Mouse (Mus musculus) thymus, adult 2 months (tissue): ENCODE data around the gene Insig1. TPM values are rescaled to one million over a fixed set of nuclear protein-coding genes. Genes with fewer than 3 reads are reported as not detected.

Experiments
- DNase-seq: peaks from one replicate; pipeline ENCODE4 v3.0.0; 2021
- H3K27ac ChIP-seq: fragments of 200-500 bp; 2 replicates; pipeline ENCODE4 v1.5.1; 2012; ENCODE audit warnings: low read length, control low read depth; ENCODE audit not compliant: control insufficient read depth, insufficient read depth
- H3K27me3 ChIP-seq: fragments of 200-500 bp; 2 replicates; pipeline ENCODE4 v1.6.1; 2012; ENCODE audit warnings: mild to moderate bottlenecking, low read length, moderate library complexity, mixed read lengths; ENCODE audit not compliant: control insufficient read depth, insufficient read depth
- H3K36me3 ChIP-seq: fragments of 200-500 bp; 2 replicates; pipeline ENCODE4 v1.6.1; 2012; ENCODE audit warnings: mild to moderate bottlenecking, low read length, moderate library complexity; ENCODE audit not compliant: control insufficient read depth, insufficient read depth
- H3K4me1 ChIP-seq: fragments of 200-500 bp; replicated peaks from 2 replicates; pipeline ENCODE4 v1.6.1; 2012; ENCODE audit warnings: low read length; ENCODE audit not compliant: control insufficient read depth, insufficient read depth
- H3K4me3 ChIP-seq: fragments of 200-500 bp; 2 replicates; pipeline ENCODE4 v1.5.1; 2012; ENCODE audit warnings: mild to moderate bottlenecking, low read length, control low read depth, moderate library complexity; ENCODE audit not compliant: control insufficient read depth, insufficient read depth
- CTCF ChIP-seq: fragments of 200-500 bp; IDR thresholded peaks from 2 replicates; pipeline ENCODE4 v1.5.1; 2012; ENCODE audit warnings: mild to moderate bottlenecking, control low read depth, low read length, moderate library complexity, borderline replicate concordance; ENCODE audit not compliant: control insufficient read depth, poor library complexity, insufficient read depth; ENCODE audit errors: extremely low read depth
- POLR2A ChIP-seq: fragments of 200-500 bp; IDR thresholded peaks from 2 replicates; pipeline ENCODE4 v1.6.1; 2012; ENCODE audit warnings: mild to moderate bottlenecking, low read length, control low read depth, moderate library complexity; ENCODE audit not compliant: control insufficient read depth, poor library complexity, insufficient read depth; ENCODE audit errors: extremely low read depth
- WGBS: fragments of 180-500 bp; shearing (Covaris S2); methylation state at CpG from one replicate; pipeline ENCODE4 v1.1.7; 2018; 5-methylcytosine and 5-hydroxymethylcytosine counted together
- polyA plus RNA-seq: library from polyadenylated mRNA; depleted of rRNA; stranded (reverse); fragments of >200 nt; gene quantifications from 2 replicates; pipeline ENCODE4 v1.2.3, GENCODE M21; 2012

Insig1 gene
- polyA plus RNA-seq, 1 experiment, result 39.6 TPM

GRCm38 (mm10) chr5:28061011-28061410 is 10.2 kb upstream of the Insig1 start:
- 88% methylated on average over 6 of the region's 6 CpGs for WGBS
- H3K27me3 ChIP-seq, result no peaks in the 10 kb centered on the region
- no peak for DNase-seq
- no peak for TF ChIP-seq CTCF
- TF ChIP-seq POLR2A, result no peak
- no peak overlapping the region for H3K27ac ChIP-seq
- H3K4me1 ChIP-seq, result peaks cover 9% of the 10 kb centered on the region; the same call in 1 of the 2 replicates
- H3K4me3 ChIP-seq, result no peak overlapping the region
- H3K36me3 ChIP-seq, result no peaks in the 10 kb centered on the region

- Histone ChIP-seq H3K4me3 (no peak overlapping the region), H3K27me3 (no peaks in the 10 kb centered on the region), H3K36me3 (no peaks in the 10 kb centered on the region), H3K4me1 (peaks cover 9% of the 10 kb centered on the region; the same call in 1 of the 2 replicates), H3K27ac (no peak overlapping the region)
- DNase-seq, result no peak
- no peak for TF ChIP-seq CTCF
- TF ChIP-seq POLR2A, result no peak
- WGBS, result 18% methylated on average over 3 of the region's 3 CpGs
Observed at GRCm38 (mm10) chr5:28063989-28064624, 7.1 kb upstream of the Insig1 start.

GRCm38 (mm10) chr5:28065275-28065674 is 5.9 kb upstream of the Insig1 start:
- H3K4me3 ChIP-seq, result no peak overlapping the region
- no peak for DNase-seq
- no peaks in the 10 kb centered on the region; the same call in 1 of the 2 replicates for H3K27me3 ChIP-seq
- WGBS, result 3% methylated on average over 4 of the region's 4 CpGs
- H3K36me3 ChIP-seq, result no peaks in the 10 kb centered on the region
- H3K4me1 ChIP-seq, result peaks cover 12% of the 10 kb centered on the region
- no peak overlapping the region for H3K27ac ChIP-seq
- TF ChIP-seq POLR2A, result no peak

- Histone ChIP-seq H3K27ac (no peak overlapping the region), H3K27me3 (no peaks in the 10 kb centered on the region; the same call in 1 of the 2 replicates), H3K4me3 (no peak overlapping the region), H3K36me3 (no peaks in the 10 kb centered on the region), H3K4me1 (peaks cover 13% of the 10 kb centered on the region)
- TF ChIP-seq POLR2A (no peak), CTCF (no peak)
- no peak for DNase-seq
- 95% methylated on average over 5 of the region's 5 CpGs for WGBS
Observed at GRCm38 (mm10) chr5:28066311-28066710, 4.9 kb upstream of the Insig1 start.

GRCm38 (mm10) chr5:28070149-28070827 is 875 bp upstream of the Insig1 start:
- 17% methylated on average over 9 of the region's 9 CpGs for WGBS
- peaks cover 2% of the 10 kb centered on the region; the same call in 1 of the 2 replicates for H3K36me3 ChIP-seq
- H3K4me3 ChIP-seq, result peak overlapping the region; percentile 83
- H3K4me1 ChIP-seq, result peaks cover 21% of the 10 kb centered on the region
- no peak for TF ChIP-seq CTCF
- no peak for TF ChIP-seq POLR2A
- DNase-seq, result peak; percentile 21
- no peaks in the 10 kb centered on the region; the same call in 1 of the 2 replicates for H3K27me3 ChIP-seq
- H3K27ac ChIP-seq, result no peak overlapping the region

GRCm38 (mm10) chr5:28071456-28072223 is 477 bp downstream of the Insig1 start:
- TF ChIP-seq POLR2A (no peak), CTCF (no peak)
- Histone ChIP-seq H3K4me1 (peaks cover 16% of the 10 kb centered on the region), H3K36me3 (peaks cover 11% of the 10 kb centered on the region; the same call in 1 of the 2 replicates), H3K27me3 (no peaks in the 10 kb centered on the region; the same call in 1 of the 2 replicates), H3K27ac (peak overlapping the region; percentile 39), H3K4me3 (peak overlapping the region; percentile 83)
- under 1% methylated on average over 50 of the region's 50 CpGs for WGBS
- peak; percentile 77 for DNase-seq
